Mouse (Mus musculus): ENCODE measurements around the gene Ncs1. TPM values are rescaled to one million over a fixed set of nuclear protein-coding genes. Genes with fewer than 3 reads are reported as not detected.

Gene Ncs1
- total RNA-seq, 4 experiments from 2014 or later, result 243 to 310 (median 283) TPM

- no peak for DNase-seq (ENCODE audit: low spot score in 2 of 2)
Measured at GRCm38 (mm10) chr2:31277810-31278209, 32.2 kb downstream of the Ncs1 start.

DNA sequence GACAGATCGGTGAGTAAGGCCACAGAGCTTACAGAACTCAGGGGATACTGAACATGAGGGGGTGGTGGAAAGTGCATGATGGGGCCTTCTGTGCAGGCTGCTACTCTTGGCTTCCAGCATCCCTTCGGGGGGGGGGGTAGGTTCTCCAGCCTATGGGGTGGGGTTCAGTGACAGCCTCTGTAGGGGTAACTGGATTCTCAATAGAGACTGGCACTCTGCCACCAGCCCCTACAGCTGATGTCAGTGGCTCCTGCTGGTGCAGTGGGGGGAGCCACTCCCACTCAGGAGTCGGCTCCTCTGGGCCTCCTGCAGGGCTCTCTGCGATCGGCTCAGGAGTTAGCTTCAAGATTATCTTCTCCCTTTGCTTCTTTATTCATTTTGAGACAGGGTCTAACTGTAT lies 32.9 kb downstream of the Ncs1 start:
- DNase-seq (ENCODE audit: low spot score in 2 of 2), result no peak

GRCm38 (mm10) chr2:31281138-31281537 lies 35.5 kb downstream of the Ncs1 start:
- DNase-seq (ENCODE audit: low spot score in 2 of 2), result no peak

GRCm38 (mm10) chr2:31282266-31282665 lies 36.6 kb downstream of the Ncs1 start:
- DNase-seq (ENCODE audit: low spot score in 2 of 2), result no peak

GRCm38 (mm10) chr2:31282880-31283279 lies 37.3 kb downstream of the Ncs1 start:
- DNase-seq (ENCODE audit: low spot score in 2 of 2), result peak in 1 of 2 experiments; percentile 43

DNA sequence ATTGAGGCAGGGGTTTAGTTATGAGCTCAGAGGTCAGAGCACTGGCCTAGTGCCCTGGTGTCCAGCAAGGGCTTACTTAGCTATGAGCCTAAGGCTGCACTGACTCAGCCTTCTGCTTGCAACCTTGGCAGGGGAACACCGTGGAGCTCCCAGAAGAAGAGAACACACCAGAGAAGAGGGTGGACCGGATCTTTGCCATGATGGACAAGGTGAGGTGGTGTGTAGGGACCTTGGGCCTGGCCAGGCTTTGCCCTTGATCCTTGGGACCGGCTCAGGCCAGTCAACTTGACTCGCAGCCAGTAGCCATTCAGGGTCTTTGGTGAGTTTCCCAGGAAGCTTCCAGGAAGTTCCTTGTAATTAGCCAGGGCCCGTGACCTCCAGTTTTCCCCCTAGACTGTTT lies 38.9 kb downstream of the Ncs1 start:
- no peak for DNase-seq (ENCODE audit: low spot score in 2 of 2)

DNA sequence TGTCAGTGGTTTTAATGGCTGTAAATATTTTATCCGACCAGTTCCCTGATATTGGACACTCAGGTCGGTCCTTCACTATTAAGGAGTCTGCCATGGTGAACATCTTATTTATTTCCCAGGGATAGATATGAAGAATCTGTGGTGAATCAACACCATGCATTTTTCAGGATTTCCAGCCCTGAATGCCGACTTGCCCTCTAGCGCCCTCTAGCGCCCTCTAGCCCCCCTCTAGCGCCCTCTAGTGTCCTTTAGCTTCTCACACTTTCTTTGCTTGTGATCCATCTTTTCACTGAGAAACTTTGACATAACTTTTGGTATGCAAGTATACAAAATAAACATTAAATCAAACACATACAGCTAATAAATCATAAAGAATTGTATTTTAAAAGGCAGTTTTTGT lies 45.8 kb downstream of the Ncs1 start:
- DNase-seq (ENCODE audit: low spot score in 2 of 2), result peak in 1 of 2 experiments; percentile 68

GRCm38 (mm10) chr2:31294985-31295384 lies 49.4 kb downstream of the Ncs1 start:
- DNase-seq (ENCODE audit: low spot score in 2 of 2), result peak; percentile 70 to 80

DNA sequence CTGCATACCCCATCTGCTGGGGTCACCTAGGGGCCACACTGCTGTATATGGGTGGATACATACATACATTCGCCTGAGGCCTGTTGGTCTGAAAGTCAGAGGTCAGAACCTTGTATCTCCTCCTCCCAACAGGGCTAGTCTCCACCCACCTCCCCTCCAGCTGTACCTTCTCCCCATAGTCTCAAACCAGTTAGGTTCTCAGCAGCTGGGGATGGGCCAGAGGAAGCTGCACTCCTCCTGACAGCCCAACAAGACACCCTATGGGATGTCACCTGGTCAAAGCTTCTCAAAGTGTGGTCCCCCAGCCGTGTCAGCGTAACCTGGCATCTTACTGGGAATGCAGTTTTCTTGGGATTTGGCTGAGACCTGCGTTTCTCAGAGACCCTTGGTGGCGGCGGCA lies 50.8 kb downstream of the Ncs1 start:
- no peak for DNase-seq (ENCODE audit: low spot score in 2 of 2)

DNA sequence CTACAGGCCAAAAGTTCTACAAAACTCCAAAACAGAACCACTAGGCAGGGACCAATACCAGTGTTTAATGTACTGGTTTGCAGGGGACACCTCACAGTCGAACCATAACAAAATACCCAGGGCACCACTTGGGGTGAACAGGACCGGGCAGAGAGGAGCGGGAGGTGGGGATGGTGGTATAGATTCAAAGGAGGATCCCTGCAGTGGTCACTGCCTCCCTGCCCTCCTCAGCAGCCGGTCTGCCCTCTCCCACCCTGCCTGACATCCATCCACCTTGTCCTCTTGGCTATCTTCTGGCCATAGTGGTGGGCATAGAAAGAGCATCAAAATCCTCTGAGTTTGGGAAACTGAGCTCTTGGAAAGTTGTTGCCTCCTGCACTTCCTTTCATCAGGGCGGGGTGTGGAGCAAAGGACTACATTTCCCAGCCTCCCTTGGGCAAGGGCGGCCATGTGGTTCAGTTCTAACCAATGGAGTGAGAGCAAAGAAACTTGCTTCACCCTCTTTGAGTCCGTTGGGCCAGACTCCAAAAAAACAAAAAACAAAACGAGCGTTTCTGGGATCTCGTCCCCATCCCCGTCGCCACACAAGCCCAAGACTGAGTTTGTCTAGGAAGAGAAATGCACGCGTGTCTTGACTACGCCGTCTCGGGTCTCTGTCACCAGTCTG lies 52.1 kb downstream of the Ncs1 start:
- peak in 1 of 2 experiments; percentile 55 for DNase-seq (ENCODE audit: low spot score in 2 of 2)

DNA sequence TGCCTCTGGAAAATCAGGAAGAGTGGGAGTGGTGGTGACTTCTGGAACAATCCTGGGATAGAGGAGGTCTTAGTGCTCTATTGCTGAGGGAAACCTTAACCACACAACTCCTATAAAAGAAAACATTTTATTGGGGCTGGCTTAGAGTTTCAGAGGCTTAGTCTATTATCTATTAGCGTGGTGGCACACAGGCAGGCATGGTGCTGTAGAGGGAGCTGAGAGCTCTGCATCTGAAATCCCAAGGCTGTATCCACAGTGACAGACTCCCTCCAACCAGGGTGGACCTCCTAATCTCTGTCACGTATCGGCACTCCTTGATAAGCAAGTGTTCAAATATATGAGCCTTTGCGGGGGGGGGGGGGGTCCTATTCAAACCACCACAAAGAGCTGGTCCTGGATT lies 53.2 kb downstream of the Ncs1 start:
- no peak for DNase-seq (ENCODE audit: low spot score in 2 of 2)

DNA sequence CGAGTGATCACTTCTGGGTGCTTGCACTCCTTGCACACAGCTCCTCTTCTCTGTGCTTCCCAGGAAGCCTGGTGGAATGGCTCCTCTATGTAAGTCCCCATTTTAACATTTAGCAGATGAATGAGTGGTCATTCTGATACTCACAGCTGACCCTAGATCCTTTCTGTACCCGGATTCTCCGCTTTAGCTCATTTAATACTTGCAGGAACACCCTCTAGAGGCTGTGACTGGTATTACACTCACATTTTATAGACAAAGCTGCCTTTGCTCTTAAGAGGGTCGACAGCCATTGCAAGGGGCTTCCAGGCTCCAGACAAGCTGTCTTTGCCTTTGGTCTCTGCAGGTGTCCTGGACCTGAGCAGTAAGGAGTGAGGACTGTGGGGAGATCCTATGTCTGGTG lies 53.6 kb downstream of the Ncs1 start:
- no peak for DNase-seq (ENCODE audit: low spot score in 2 of 2)

GRCm38 (mm10) chr2:31299996-31300395 lies 54.4 kb downstream of the Ncs1 start:
- DNase-seq (ENCODE audit: low spot score in 2 of 2), result no peak

- no peak for DNase-seq (ENCODE audit: low spot score in 2 of 2)
Measured at GRCm38 (mm10) chr2:31303177-31303576, 57.6 kb downstream of the Ncs1 start.

DNA sequence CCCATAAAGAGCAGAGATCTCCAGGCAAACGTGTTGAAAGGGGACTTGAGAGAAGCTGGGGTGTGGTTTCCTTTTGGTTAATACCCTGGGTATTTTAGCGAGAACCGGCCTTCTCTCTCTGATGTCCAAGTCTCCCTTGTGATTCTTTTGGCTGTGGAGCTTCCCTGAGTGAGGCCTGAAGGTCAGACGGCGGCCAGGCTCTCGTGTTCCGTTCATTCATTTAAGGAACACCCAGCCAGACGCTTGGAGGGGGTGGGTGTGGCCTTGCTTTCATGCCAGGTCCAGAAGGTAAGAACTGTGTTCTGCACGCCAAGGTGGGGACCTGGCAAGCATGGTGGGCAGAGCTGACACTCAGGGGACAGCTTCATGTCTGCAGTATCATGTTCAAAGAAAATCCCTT lies 58.6 kb downstream of the Ncs1 start:
- DNase-seq (ENCODE audit: low spot score in 2 of 2), result no peak

- DNase-seq (ENCODE audit: low spot score in 2 of 2), result no peak
Measured at GRCm38 (mm10) chr2:31304801-31305665, 59.4 kb downstream of the Ncs1 start.

DNA sequence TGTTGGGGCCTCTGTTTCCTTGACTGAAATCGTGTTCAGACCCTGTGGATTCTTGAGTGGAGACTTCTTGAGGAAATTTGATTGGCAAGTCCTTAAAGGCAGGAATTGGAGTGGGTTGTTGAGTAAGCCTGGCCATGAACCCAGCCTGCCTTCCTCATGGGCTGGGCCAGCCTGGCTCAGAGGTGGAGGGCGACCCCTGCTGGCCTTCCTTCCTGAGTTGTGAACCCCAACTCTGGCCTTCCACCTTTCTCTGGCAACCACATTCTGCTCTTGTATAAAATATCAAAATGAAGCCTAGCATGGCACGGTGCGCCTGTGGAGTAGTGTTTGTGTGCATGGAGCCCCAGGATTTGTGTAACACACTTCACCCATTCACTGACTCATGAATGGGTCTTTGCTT lies 60.1 kb downstream of the Ncs1 start:
- no peak for DNase-seq (ENCODE audit: low spot score in 2 of 2)

GRCm38 (mm10) chr2:31308257-31308656 lies 62.6 kb downstream of the Ncs1 start:
- no peak for DNase-seq (ENCODE audit: low spot score in 2 of 2)

GRCm38 (mm10) chr2:31309549-31309948 lies 63.9 kb downstream of the Ncs1 start:
- no peak for DNase-seq (ENCODE audit: low spot score in 2 of 2)

DNA sequence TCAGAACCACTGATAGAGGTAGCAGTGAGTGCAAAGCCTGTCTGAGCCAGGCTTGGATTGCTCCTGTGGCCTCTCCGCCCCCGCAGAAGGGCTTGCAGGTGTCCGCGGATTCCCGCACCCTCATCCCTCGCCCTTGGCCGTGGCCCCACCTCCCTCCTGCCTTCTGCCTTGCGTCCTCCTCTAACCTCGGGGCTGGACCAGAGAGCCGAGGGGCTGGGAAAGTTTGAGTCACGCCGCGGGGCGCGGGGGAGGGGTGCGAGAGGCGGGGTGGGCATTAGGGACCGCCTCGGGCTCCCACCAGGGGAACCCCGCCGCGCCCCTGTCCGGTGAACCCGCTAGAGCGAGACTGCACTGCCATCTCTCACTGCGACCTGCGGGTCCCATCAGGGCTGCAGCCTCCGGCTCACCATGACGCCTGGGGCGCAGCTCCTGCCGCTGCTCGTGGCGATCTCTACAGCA lies 68.4 kb downstream of the Ncs1 start, which contains the start of gene Hmcn2:
Gene Hmcn2 (plus strand): TSS at position 409 of the 459 bp plus-strand sequence.
- DNase-seq (ENCODE audit: low spot score in 2 of 2), result no peak

DNA sequence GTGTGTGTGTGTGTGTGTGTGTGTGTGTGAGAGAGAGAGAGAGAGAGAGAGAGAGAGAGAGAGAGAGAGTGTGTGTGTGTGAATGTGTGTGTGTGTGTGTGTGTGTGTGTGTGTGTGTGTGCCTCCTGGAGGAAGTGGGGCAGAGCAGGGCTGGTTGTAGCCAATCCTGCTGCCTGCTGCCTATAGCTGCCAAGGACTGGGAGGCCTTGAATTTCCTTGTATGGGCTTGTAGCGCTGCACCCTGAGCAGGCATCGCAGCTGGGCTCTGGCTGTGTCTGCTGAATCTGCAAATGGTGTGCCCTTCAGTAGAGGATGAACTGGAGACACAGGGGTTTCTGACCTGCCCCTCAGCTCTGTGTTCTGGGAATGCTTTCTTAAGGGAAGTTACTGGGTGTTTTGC lies 72.5 kb downstream of the Ncs1 start:
- DNase-seq (ENCODE audit: low spot score in 2 of 2), result no peak

DNA sequence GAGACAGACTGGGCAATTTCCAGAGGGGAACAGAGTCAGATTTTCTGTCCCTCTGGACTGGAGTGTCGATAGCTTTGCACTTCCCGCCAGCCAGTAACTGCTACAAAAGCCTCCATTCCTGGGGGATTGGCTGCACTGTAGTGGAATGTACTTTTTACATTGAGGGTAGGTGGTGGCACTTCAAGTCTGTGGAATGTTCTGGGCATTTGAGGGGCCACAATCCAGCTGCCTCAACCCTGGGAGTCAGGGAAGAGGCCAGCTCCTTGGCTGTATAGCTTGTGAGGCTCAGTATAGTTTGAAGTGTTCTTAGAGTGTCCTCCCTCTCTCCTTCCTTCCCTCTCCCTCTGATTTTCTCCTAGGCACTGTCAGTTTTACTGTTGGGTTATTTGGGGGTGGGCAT lies 73.6 kb downstream of the Ncs1 start:
- no peak for DNase-seq (ENCODE audit: low spot score in 2 of 2)

- DNase-seq (ENCODE audit: low spot score in 2 of 2), result no peak
Measured at GRCm38 (mm10) chr2:31327186-31327585, 81.6 kb downstream of the Ncs1 start.

All from layer of hippocampus, adult 8-10 months (tissue).